Mouse (Mus musculus) midbrain, embryonic 14.5 days (tissue): ENCODE data around the gene Gnb3. TPM values are rescaled to one million over a fixed set of nuclear protein-coding genes. Genes with fewer than 3 reads are reported as not detected.
A peak's percentile ranks its signal among the peaks of the same experiment; 100 is the strongest.

Experiments
- ATAC-seq: fragments of 200-750 bp; cut with Nextera tagmentation; 2 replicates; pipeline ENCODE4 v1.8.0; 2017; ENCODE audit warnings: moderate number of reproducible peaks, moderate library complexity; ENCODE audit not compliant: low FRiP score, low TSS enrichment
- DNase-seq: peaks from one replicate; pipeline ENCODE4 v3.0.0-alpha.2; 2015
- H3K27ac ChIP-seq: fragments of 300-500 bp; sonication (generic); replicated peaks from 2 replicates; pipeline ENCODE4 v1.5.1; 2014; ENCODE audit warnings: mild to moderate bottlenecking, low read depth, low read length, moderate library complexity
- H3K27me3 ChIP-seq: fragments of 300-500 bp; sonication (generic); 2 replicates; pipeline ENCODE4 v1.6.1; 2014; ENCODE audit warnings: low read length, control low read depth, mixed read lengths; ENCODE audit not compliant: control insufficient read depth, insufficient read depth
- H3K36me3 ChIP-seq: fragments of 300-500 bp; sonication (generic); 2 replicates; pipeline ENCODE4 v1.6.1; 2014; ENCODE audit warnings: low read length, control low read depth; ENCODE audit not compliant: control insufficient read depth, insufficient read depth
- H3K4me1 ChIP-seq: fragments of 300-500 bp; sonication (generic); 2 replicates; pipeline ENCODE4 v1.6.1; 2014; ENCODE audit warnings: mild to moderate bottlenecking, antibody characterized with exemption, low read length, control low read depth; ENCODE audit not compliant: control insufficient read depth, insufficient read depth
- H3K4me2 ChIP-seq: fragments of 300-500 bp; sonication (generic); 2 replicates; pipeline ENCODE4 v1.6.1; 2014; ENCODE audit warnings: mild to moderate bottlenecking, low read length, moderate library complexity
- H3K4me3 ChIP-seq: fragments of 300-500 bp; sonication (generic); replicated peaks from 2 replicates; pipeline ENCODE4 v1.5.1; 2014; ENCODE audit warnings: low read depth, low read length
- H3K9ac ChIP-seq: fragments of 300-500 bp; sonication (generic); replicated peaks from 2 replicates; pipeline ENCODE4 v1.6.1; 2014; ENCODE audit warnings: mild to moderate bottlenecking, low read length, moderate library complexity
- H3K9me3 ChIP-seq: fragments of 300-500 bp; sonication (generic); 2 replicates; pipeline ENCODE4 v1.6.1; 2016; ENCODE audit warnings: low read length, control low read depth, mixed read lengths; ENCODE audit not compliant: control insufficient read depth
- WGBS: fragments of 180-500 bp; shearing (Covaris S2); extraction: QIAGEN DNeasy Blood & Tissue Kit; methylation state at CpG from one replicate; pipeline ENCODE4 v1.1.7; 2014; 5-methylcytosine and 5-hydroxymethylcytosine counted together
- polyA plus RNA-seq: library from polyadenylated mRNA; unstranded; fragments of >200 nt; fragmentation: Nextera tagmentation; extraction: Ambion mirVana; gene quantifications from 2 replicates; pipeline ENCODE4 v1.2.1, GENCODE M21; 2014

Gnb3 gene
- polyA plus RNA-seq, result 1.7 and 4.5 TPM in 2 replicates

DNA sequence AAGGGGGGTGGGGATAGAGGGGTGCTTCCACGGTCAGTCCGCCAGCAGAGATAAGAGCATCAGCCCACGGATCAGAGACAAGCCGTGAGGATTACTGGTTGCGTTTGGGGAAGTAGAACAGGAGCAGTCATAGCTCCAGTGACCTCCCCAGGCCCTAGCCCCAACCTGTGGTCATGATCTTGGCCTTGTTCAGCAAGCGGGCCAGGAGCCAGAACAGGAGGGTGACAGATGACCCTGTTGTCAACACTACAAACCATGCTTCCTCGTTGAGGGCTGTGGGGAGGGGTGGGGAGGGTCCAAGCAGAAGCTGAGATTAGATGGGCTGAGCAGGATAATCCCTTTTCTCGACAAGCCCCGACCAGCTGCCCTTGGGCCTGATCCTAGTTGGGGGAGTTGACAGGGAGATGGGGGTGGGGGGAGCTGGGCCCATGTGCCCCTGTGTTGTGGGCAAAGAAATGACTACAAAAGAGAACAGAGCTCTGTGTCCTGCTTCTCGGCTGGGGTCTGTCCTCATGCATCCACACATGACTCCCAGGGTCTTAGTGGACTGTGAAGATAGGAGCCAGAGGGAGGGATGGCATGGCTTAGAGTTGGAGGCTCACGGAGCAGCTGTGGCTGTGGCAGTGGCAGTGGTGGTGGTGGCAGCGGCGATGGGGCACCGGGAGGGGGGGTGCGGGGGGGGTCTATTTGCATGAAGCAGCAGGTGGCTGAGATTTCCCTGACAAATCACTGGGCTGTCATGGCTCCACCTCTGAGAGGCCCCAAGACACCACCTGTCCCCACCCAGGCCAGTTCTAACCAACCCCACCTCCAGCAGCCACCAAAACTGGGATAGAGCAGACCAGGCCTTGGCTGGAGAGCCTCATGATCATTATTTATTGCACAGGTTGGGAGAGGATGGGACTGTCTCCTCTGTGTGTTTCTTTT lies at the start of gene Gnb3:
TSS of gene Gnb3 (minus strand) at position 35 of the 927 bp plus-strand sequence.
- Histone ChIP-seq H3K9me3 (no peaks in the 10 kb centered on the region), H3K4me1 (peaks cover 17% of the 10 kb centered on the region), H3K36me3 (peaks cover 12% of the 10 kb centered on the region; the same call in 1 of the 2 replicates), H3K9ac (0 out of 2 replicates have a peak within 1 kb of the TSS, but pooled peaks have one; percentile 23), H3K27me3 (no peaks in the 10 kb centered on the region), H3K27ac (peak within 1 kb of the TSS; percentile 62), H3K4me2 (peak within 1 kb of the TSS; percentile 30), H3K4me3 (no peak within 1 kb of the TSS)
- DNase-seq (peak; percentile 50), ATAC-seq (peak; percentile 69)
- WGBS, result 9% methylated on average over 15 of the region's 15 CpGs

DNA sequence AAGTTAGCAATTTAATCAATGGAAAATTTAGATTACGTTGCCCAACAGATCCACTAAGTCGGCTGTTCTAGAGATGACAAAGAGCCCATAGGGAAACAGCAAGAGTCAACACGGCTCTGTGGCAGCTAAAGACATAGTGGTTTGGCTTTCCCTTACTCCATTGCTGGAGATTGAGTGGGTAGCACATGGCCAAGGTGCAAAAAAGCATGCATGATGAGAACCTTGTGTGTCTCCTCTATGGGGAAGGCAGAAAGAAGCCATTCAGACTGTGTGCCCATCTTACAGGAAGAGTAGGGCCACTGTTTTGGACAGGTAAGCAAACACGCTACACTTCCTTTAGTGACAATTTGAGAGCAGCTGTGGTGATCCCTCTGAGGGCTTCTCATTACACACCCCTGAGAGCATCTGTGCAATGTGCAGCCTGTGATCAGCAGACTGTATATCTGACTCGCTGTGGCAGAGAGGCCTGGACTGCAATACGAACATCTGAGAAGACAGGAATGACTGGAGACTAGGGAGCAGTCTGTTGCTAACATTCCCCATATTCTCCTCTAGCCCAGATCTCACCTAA lies 48.6 kb upstream of the Gnb3 start:
- no peak for ATAC-seq
- H3K9ac ChIP-seq, result no peak overlapping the region
- 92% methylated on average over 6 of the region's 6 CpGs for WGBS
- H3K27ac ChIP-seq, result no peak overlapping the region
- H3K9me3 ChIP-seq, result no peaks in the 10 kb centered on the region; the same call in 1 of the 2 replicates
- H3K4me2 ChIP-seq, result no peak overlapping the region
- no peaks in the 10 kb centered on the region for H3K27me3 ChIP-seq
- no peaks in the 10 kb centered on the region for H3K4me1 ChIP-seq
- H3K36me3 ChIP-seq, result no peaks in the 10 kb centered on the region
- no peak overlapping the region for H3K4me3 ChIP-seq
- DNase-seq, result no peak

DNA sequence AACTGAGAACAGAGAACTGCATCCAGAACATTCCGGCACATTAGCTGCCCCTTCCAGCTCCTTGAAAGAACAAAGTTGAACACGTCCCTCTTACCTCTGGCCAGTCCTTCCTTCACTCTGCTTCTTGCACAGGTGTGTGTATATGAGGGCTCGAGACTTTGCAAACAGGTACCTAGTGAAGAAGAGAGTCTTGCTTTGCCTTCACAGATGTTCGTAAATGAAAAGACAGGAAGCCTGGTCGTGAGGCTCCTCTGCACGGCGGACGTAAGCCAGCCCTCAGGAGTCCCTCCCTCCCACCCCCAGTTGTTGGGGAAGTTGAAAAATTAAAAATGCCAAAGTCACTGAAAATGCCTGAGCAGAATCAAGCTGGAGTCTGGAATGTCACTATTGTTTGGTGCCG lies 47.9 kb upstream of the Gnb3 start, which contains the start of gene Cd4:
TSS of gene Cd4 (minus strand) at position 236 of the 400 bp plus-strand sequence.
- WGBS, result 91% methylated on average over 9 of the region's 9 CpGs

DNA sequence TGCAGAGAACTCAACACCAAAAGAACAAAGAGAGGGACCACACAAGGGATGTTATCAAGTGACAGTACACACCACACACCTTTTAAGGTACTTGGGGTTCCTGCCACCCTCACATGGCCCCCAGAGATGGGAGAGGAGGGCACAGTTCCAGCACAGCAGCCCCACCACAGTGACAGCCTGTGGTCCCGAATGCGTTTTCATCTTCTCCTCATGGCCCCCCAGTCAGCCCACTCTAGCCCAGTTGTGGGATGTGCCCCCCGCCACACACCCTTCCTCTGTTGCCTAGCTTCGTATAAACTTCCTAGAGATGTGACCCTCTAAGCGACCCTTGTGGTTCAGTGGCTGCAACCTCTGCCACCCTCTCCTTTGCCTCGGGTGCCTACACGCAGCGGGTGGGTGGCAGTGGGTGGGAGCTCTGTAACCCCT lies 45.9 kb upstream of the Gnb3 start:
- no peak overlapping the region for H3K27ac ChIP-seq
- H3K4me2 ChIP-seq, result no peak overlapping the region
- no peak overlapping the region for H3K9ac ChIP-seq
- no peak for DNase-seq
- H3K4me1 ChIP-seq, result no peaks in the 10 kb centered on the region
- H3K9me3 ChIP-seq, result no peaks in the 10 kb centered on the region; the same call in 1 of the 2 replicates
- no peaks in the 10 kb centered on the region for H3K36me3 ChIP-seq
- no peak for ATAC-seq
- 94% methylated on average over 8 of the region's 8 CpGs for WGBS
- H3K4me3 ChIP-seq, result no peak overlapping the region
- H3K27me3 ChIP-seq, result no peaks in the 10 kb centered on the region

More for the DNA sequence above, 47.9 kb upstream of the Gnb3 start, which contains the start of gene Cd4:
- Histone ChIP-seq H3K4me3 (no peak within 1 kb of the TSS), H3K36me3 (no peaks in the 10 kb centered on the region), H3K9me3 (no peaks in the 10 kb centered on the region; the same call in 1 of the 2 replicates), H3K4me1 (no peaks in the 10 kb centered on the region), H3K9ac (no peak within 1 kb of the TSS), H3K27ac (no peak within 1 kb of the TSS), H3K27me3 (no peaks in the 10 kb centered on the region), H3K4me2 (no peak within 1 kb of the TSS)
- DNase-seq, result no peak
- ATAC-seq, result no peak

DNA sequence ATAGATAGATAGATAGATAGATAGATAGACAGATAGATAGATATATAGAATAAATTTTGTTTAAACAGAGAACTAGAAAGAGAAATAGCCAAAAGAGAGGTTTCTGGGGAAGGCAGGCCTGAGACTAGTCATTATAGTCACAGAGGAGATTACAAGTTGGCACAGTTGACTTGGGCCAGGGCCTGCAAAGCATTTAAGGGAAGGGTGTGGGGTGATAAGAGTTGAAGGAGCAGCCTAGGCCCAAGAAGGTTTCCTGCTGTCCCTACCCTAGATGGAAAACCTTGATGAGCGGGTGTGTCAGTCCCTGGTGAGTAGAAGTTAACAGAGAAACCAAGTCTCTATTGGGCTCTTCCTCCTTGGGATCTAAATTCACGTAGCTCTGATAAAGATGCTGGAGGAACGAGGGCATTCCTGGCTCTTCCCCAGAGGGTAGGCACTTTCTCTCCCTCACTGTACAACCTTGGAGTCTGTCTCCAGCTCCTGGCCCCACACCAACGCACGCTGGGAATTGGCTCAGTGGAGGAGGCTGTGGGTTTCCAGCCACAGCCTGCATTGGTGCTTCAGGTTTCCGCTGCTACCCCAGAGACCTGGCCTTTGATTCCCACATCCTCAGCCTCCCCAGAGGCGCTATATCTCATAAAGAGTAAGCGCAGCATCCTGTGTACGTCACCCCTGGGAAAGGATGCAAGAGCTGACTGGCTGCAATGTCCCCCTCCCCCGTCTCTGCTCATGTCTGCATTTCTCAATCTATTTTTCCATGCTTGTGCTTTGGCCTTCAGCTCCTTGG lies 44.8 kb upstream of the Gnb3 start:
- WGBS, result 83% methylated on average over 10 of the region's 10 CpGs
- H3K4me1 ChIP-seq, result no peaks in the 10 kb centered on the region
- no peak for ATAC-seq
- H3K36me3 ChIP-seq, result no peaks in the 10 kb centered on the region
- DNase-seq, result no peak
- H3K9me3 ChIP-seq, result no peaks in the 10 kb centered on the region; the same call in 1 of the 2 replicates
- H3K4me2 ChIP-seq, result no peak overlapping the region
- no peaks in the 10 kb centered on the region for H3K27me3 ChIP-seq
- no peak overlapping the region for H3K9ac ChIP-seq
- H3K27ac ChIP-seq, result no peak overlapping the region
- no peak overlapping the region for H3K4me3 ChIP-seq

DNA sequence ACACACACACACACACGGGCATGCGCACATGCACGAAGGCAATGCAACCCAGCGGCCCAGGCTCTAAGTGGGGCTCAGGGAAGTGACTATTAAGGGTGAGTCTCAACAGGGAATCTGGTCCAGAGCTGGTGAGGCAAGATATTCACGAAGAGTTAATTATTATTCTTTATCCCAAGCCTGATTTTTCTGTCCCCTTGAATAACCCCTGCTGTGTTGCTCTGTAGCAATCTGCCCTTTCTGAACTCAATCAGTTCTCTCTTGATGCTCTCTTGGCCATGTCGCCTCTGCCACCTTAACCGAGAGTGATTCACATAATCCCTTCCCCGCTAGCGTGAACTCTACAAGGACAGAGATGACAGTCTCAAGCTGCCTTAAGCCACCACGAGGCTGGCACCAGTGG lies 43.3 kb upstream of the Gnb3 start:
- H3K9me3 ChIP-seq, result no peaks in the 10 kb centered on the region
- H3K4me1 ChIP-seq, result no peaks in the 10 kb centered on the region
- H3K27me3 ChIP-seq, result no peaks in the 10 kb centered on the region
- WGBS, result 62% methylated on average over 10 of the region's 10 CpGs
- H3K4me2 ChIP-seq, result no peak overlapping the region
- H3K27ac ChIP-seq, result no peak overlapping the region
- no peak for ATAC-seq
- no peak overlapping the region for H3K4me3 ChIP-seq
- no peak for DNase-seq
- no peak overlapping the region for H3K9ac ChIP-seq
- H3K36me3 ChIP-seq, result no peaks in the 10 kb centered on the region

DNA sequence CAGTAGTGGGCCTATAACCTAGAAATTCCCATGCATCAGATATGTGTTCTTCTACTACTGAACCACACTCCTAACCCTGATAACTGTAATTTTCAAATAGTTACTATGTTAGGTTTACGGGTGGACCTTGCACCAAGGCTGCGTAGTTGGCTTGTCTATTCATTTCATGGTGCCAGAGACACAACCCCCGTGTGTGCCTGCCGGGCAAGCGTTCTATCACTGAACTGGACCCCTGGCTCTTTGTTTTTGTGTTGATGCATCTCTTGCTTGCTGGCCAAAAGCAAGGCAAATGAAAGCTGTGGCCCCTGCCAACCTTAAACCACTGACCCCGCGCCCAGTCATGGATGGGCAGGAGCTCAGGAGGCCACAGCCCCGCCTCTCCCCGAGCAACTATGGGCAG lies 41.7 kb upstream of the Gnb3 start:
- H3K4me2 ChIP-seq, result no peak overlapping the region
- 96% methylated on average over 9 of the region's 9 CpGs for WGBS
- H3K36me3 ChIP-seq, result no peaks in the 10 kb centered on the region
- no peaks in the 10 kb centered on the region for H3K27me3 ChIP-seq
- no peak overlapping the region for H3K9ac ChIP-seq
- no peaks in the 10 kb centered on the region for H3K4me1 ChIP-seq
- no peak overlapping the region for H3K27ac ChIP-seq
- DNase-seq (no peak), ATAC-seq (no peak)
- H3K4me3 ChIP-seq, result no peak overlapping the region
- H3K9me3 ChIP-seq, result no peaks in the 10 kb centered on the region

DNA sequence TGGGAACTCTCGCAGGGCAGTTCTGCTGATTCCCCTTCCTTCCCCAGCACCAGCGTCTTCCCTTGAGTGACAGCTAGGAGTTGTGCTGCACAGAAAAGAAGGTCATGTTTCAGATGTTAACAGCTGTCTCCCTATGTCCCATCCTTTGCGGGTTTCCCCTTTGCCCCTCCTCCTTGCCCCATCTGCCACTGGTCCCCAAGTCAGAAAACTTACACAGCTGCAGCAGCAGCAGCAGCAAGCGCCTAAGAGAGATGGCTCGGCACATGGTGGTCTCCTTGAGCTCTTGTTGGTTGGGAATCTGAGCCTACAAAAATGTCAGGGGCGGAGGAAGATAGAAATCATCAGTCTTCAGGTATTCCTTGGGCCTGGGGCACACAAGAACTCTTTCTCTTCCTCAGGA lies 39.3 kb upstream of the Gnb3 start:
- no peaks in the 10 kb centered on the region for H3K4me1 ChIP-seq
- no peak overlapping the region for H3K9ac ChIP-seq
- DNase-seq, result no peak
- no peak overlapping the region for H3K4me2 ChIP-seq
- WGBS, result 69% methylated on average over 6 of the region's 6 CpGs
- no peaks in the 10 kb centered on the region for H3K9me3 ChIP-seq
- H3K4me3 ChIP-seq, result no peak overlapping the region
- no peaks in the 10 kb centered on the region for H3K27me3 ChIP-seq
- H3K36me3 ChIP-seq, result no peaks in the 10 kb centered on the region
- H3K27ac ChIP-seq, result no peak overlapping the region
- no peak for ATAC-seq
